Mouse (Mus musculus) retina, postnatal 1 day (tissue): Measurements from ENCODE around the gene Polr3a.
"Not testable (repeated sequence)": the region's sequence is repeated elsewhere in the genome, so short reads cannot be mapped to it uniquely, and the experiment has no call there.

Experiments
- DNase-seq: peaks from one replicate; pipeline ENCODE4 v3.0.0-alpha.2; 2012

Gene Polr3a

DNA sequence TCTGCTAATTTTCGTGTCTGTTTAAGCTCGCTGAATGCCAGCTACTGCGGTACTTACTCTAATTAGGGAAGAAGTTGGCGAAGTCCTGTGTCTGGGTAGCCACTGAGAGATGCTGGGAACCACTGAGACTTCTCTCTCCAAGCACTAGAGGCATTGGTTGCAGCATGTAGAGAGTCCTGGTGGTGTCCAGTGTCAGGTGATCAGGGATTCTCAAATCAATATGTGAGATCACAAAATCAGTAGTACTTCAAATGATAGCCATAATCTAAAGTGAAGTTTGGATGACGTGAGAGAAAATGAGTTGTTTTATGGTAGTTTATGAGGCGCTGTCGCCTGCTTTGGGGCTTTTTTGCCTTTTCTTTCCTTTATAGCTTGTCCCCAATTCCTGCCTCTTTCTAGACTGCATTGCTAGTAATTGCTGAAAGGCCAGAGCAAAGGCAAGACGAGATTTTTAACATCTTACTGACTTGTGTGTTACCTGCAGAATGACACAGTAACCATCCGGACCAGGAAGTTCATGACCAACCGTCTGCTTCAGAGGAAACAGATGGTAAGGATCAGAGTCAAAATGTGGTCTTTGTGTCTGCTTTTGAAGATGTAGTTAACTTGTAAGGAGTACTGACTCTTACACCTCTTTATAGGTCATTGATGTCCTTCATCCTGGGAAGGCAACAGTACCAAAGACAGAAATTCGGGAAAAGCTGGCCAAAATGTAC is 4.6 kb upstream of the Polr3a start:
- DNase-seq: no peak

DNA sequence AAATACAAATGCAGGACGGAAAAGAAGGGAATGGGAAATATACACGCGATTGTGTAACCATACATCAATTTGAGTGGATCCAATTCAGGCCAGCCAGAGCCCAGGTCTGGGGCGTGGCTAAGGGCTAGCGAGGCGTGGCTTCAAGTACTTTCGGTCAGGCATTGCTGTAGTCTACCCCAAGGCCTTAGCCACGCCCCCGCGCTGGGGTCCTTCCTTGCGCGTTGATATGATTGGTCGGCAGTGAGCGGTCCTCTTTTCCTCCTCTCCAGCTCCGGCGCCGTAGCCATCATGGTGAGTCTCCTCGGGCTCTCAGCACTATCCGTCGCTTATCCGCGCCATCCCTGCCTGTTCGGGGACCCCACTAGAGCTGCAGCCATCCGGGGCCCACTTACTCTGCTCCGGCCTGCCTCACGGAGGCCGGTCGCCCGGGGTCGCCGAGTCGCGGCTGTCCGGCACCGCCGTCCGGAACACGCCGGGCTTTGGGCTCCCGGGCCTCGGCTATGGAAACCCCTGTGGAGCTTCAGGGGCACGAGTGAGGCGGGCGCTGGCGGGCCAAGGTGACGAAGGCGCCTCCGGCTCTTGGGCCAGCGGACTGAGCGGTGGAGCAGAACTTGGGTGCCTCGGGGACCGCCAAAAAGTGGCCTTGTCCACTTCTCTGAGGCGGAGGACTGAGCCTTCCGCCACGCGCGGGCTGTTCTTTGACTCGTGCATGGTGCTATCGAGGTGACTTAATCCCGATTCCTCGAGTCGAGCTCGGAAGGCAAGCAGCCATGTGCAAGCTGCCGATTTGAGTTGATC is 3.8 kb upstream of the Polr3a start:
- peak; percentile 97 for DNase-seq

- not testable (repeated sequence) for DNase-seq
Observed at GRCm38 (mm10) chr14:24489772-24490171, 2.9 kb upstream of the Polr3a start.

- DNase-seq: no peak
Observed at GRCm38 (mm10) chr14:24486241-24486767, 554 bp downstream of the Polr3a start.

GRCm38 (mm10) chr14:24468806-24469205 is 18.1 kb downstream of the Polr3a start:
- no peak for DNase-seq

DNA sequence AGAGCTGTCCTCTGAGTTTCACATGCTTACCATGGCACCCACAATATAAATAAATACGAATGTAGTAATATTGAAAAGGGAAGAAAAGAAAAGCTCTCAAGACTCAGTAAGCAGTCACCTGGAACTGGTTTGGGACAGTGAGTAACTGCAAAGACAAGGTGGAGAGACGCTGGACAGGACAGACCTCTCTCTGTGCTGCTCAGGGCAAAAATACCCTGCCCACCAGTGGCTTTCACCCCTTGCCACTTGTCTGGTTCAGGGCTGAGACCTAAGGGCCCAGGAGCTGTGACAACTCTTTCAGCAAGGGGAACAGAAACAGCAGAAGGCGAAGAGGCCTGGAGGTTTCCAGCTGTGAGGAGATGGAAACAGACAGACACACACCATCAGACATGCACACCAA is 28.7 kb downstream of the Polr3a start:
- no peak for DNase-seq

- not testable (repeated sequence) for DNase-seq
Observed at GRCm38 (mm10) chr14:24443529-24443928, 43.3 kb downstream of the Polr3a start.
